Mouse (Mus musculus) large intestine, adult 2 months (tissue): ENCODE results near the gene Gm1043. TPM values are rescaled to one million over a fixed set of nuclear protein-coding genes. Genes with fewer than 3 reads are reported as not detected.

Source experiments
- DNase-seq: peaks from one replicate; pipeline ENCODE4 v3.0.0-alpha.2; 2012; ENCODE audit warnings: low read depth, low spot score
- WGBS: fragments of 180-500 bp; shearing (Covaris S2); methylation state at CpG from one replicate; pipeline ENCODE4 v1.1.7; 2018; 5-methylcytosine and 5-hydroxymethylcytosine counted together
- polyA plus RNA-seq: library from polyadenylated mRNA; depleted of rRNA; stranded (reverse); fragments of >200 nt; gene quantifications from 2 replicates; pipeline ENCODE4 v1.2.3, GENCODE M21; 2012; rRNA removed

Gene Gm1043
- polyA plus RNA-seq, 1 experiment, result 0.60 TPM

DNA sequence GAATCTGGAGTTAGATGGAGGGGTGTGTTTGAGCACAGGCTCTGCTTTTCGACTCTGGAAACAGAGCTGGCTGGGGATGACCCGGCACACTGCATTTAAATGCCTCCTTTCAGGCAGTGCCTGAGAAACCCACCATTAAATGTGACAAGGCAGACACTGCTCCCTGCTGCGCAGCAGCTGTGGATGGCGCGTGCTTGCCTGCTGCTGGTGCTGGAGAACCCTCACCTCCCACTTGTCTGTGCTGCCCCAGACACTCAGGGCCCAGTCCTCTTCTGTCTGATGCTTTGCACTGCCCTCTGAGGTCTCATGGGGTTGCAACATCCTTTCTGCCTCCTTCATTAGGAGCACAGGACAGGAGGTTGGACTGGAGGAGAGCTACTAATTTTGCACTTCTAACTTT lies 176.6 kb downstream of the Gm1043 start:
- no peak for DNase-seq
- 67% methylated on average over 5 of the region's 5 CpGs for WGBS

DNA sequence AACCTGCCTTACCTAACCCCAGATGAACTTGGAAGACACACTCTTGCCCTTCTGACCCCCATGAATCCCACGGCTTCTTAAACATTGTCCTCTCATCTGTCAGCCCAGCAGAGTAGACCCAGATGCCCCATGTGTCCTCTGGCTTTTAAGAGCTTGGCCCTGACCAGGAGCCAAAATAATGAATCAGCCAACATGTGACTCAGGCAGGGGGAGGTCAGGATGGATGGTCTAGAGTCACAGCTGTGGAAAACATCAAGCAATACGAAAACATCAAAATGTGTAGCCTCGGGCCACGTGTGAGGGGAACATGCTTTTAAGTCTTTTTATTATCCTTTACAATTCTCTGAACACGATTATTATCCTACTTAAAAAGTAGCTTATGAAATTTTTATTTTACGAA lies 178.6 kb downstream of the Gm1043 start:
- WGBS, result 53% methylated on average over 6 of the region's 6 CpGs
- no peak for DNase-seq

Other genes starting within 250 kb of the Gm1043 start
- 0.95 and 1.1 TPM in 2 replicates for gene Ppp2r2c, start 216.9 kb upstream of the Gm1043 start, polyA plus RNA-seq
- gene Wfs1, start 96.2 kb upstream of the Gm1043 start, polyA plus RNA-seq, result 14.6 and 16.4 TPM in 2 replicates
- gene Crmp1, start 156.6 kb downstream of the Gm1043 start, polyA plus RNA-seq, result 1.5 and 1.7 TPM in 2 replicates